Mouse (Mus musculus) midbrain, embryonic 15.5 days (tissue): ENCODE results near the gene Myrip. TPM values are rescaled to one million over a fixed set of nuclear protein-coding genes. Genes with fewer than 3 reads are reported as not detected.

Experiments used
- ATAC-seq: fragments of 200-750 bp; cut with Nextera tagmentation; replicated peaks from 2 replicates; pipeline ENCODE4 v1.8.0; 2017; ENCODE audit warnings: moderate TSS enrichment
- H3K27ac ChIP-seq: fragments of 300-500 bp; sonication (generic); 2 replicates; pipeline ENCODE4 v1.5.1; 2015; ENCODE audit warnings: mild to moderate bottlenecking, inconsistent platforms
- H3K27me3 ChIP-seq: fragments of 300-500 bp; sonication (generic); replicated peaks from 2 replicates; pipeline ENCODE4 v1.6.1; 2015; ENCODE audit warnings: inconsistent platforms
- H3K36me3 ChIP-seq: fragments of 300-500 bp; sonication (generic); replicated peaks from 2 replicates; pipeline ENCODE4 v1.6.1; 2015; ENCODE audit warnings: inconsistent platforms
- H3K4me1 ChIP-seq: fragments of 300-500 bp; sonication (generic); 2 replicates; pipeline ENCODE4 v1.6.1; 2015; ENCODE audit warnings: inconsistent platforms
- H3K4me2 ChIP-seq: fragments of 300-500 bp; sonication (generic); 2 replicates; pipeline ENCODE4 v1.6.1; 2015; ENCODE audit warnings: inconsistent platforms, mild to moderate bottlenecking, moderate library complexity
- H3K4me3 ChIP-seq: fragments of 300-500 bp; sonication (generic); 2 replicates; pipeline ENCODE4 v1.5.1; 2015; ENCODE audit warnings: mild to moderate bottlenecking, inconsistent platforms
- H3K9ac ChIP-seq: fragments of 300-500 bp; sonication (generic); 2 replicates; pipeline ENCODE4 v1.6.1; 2015; ENCODE audit warnings: mild to moderate bottlenecking, inconsistent platforms
- H3K9me3 ChIP-seq: fragments of 300-500 bp; sonication (generic); 2 replicates; pipeline ENCODE4 v1.6.1; 2016; ENCODE audit warnings: inconsistent platforms
- WGBS: fragments of 180-500 bp; shearing (Covaris S2); methylation state at CpG from one replicate; pipeline ENCODE4 v1.1.7; 2015; ENCODE audit warnings: mixed read lengths; 5-methylcytosine and 5-hydroxymethylcytosine counted together
- polyA plus RNA-seq: library from polyadenylated mRNA; unstranded; fragments of >200 nt; fragmentation: Nextera tagmentation; extraction: Ambion mirVana; gene quantifications from 2 replicates; pipeline ENCODE4 v1.2.1, GENCODE M21; 2015

The Myrip gene
- polyA plus RNA-seq, 1 experiment from 2014 or later, result 5.2 TPM

DNA sequence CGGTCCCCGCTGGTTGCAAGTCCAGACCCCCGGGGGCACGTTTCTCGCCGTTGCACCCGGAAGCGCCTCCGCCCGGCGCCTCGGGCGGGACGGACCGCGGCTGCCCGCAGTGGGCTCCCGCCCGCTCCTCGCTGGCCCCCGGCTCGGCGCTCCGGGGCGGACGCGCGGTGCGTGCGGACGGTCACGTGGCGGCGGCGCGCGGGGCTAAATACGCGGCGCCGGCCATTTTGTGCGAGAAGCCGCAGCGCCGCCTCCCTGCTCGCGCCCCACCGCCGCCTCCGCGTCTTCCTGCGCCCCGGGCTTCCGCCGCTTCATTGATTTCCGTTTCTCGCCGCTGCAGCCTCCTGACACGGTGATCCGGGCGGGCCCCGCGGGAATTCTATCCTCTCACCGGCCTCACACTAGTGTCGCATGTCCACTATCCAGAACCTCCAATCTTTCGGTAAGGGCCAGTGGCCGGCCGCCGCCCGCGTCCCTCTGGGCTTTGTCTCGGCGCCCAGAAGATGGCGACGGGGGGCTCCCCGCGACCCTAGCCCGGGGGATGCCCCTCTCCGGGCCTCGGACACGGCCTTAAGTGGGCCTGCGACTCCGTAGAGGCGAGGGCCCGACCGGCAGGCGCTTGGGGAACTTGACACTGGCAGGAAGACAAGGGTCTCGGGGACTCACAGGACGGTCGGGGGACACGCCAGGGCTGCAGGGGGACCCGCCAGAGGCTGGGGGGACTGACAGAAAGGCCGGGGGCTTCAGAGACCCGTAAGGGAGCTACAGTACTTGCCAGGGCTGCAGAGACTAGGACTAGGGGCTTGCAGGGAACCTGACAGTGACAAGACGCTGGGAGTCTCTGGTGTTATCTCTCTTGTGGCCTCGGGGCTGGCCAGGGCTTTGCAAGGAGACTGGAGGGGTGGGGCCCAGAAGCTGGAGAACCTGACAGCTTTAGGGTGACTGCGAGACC, 191.4 kb downstream of the Myrip start:
- peak overlapping the region; percentile 62 for H3K4me2 ChIP-seq
- peak overlapping the region; percentile 98 for H3K4me3 ChIP-seq
- peaks cover 15% of the 10 kb centered on the region; the same call in 1 of the 2 replicates for H3K36me3 ChIP-seq
- peak overlapping the region; percentile 95 for H3K27ac ChIP-seq
- H3K9me3 ChIP-seq, result no peaks in the 10 kb centered on the region
- under 1% methylated on average over 66 of the region's 97 CpGs for WGBS
- H3K4me1 ChIP-seq, result peaks cover 26% of the 10 kb centered on the region
- ATAC-seq, result peak; percentile 88
- peak overlapping the region; percentile 100 for H3K9ac ChIP-seq
- no peaks in the 10 kb centered on the region for H3K27me3 ChIP-seq

- WGBS, result 72% methylated on average over 12 of the region's 12 CpGs
- Histone ChIP-seq H3K27me3 (no peaks in the 10 kb centered on the region), H3K4me1 (peaks cover 26% of the 10 kb centered on the region), H3K36me3 (peaks cover 15% of the 10 kb centered on the region; the same call in 1 of the 2 replicates), H3K4me2 (peak overlapping the region; percentile 62), H3K9me3 (no peaks in the 10 kb centered on the region), H3K27ac (peak overlapping the region; percentile 95; the same call in 1 of the 2 replicates), H3K9ac (peak overlapping the region; percentile 100), H3K4me3 (peak overlapping the region; percentile 98)
- no peak for ATAC-seq
Observed at GRCm38 (mm10) chr9:120493781-120494180, 192.5 kb downstream of the Myrip start.

DNA sequence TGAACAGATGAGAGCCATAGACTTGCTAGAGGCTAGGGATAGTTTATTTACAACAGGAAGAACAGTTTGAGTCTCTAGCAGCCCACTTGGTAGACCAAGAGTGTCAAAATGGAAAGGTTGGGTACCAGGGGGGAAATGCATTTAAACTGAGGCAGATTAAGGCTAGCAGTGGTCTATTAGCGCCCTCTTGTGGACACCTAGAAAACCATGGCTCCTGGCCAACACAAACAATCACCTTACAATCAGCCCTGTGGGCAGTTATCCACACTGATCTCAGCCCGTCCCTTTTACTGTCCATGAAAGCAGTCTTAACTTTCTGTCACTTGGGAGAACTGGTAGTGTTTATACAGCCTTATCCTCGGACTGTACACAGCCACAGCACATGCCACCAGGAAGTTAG, 195.4 kb downstream of the Myrip start:
- WGBS, result 7% methylated on average over 3 of the region's 3 CpGs
- Histone ChIP-seq H3K4me3 (no peak overlapping the region), H3K4me2 (no peak overlapping the region), H3K27ac (no peak overlapping the region), H3K4me1 (peaks cover 26% of the 10 kb centered on the region), H3K9ac (no peak overlapping the region), H3K9me3 (no peaks in the 10 kb centered on the region), H3K27me3 (no peaks in the 10 kb centered on the region), H3K36me3 (peaks cover 15% of the 10 kb centered on the region; the same call in 1 of the 2 replicates)
- ATAC-seq, result no peak

DNA sequence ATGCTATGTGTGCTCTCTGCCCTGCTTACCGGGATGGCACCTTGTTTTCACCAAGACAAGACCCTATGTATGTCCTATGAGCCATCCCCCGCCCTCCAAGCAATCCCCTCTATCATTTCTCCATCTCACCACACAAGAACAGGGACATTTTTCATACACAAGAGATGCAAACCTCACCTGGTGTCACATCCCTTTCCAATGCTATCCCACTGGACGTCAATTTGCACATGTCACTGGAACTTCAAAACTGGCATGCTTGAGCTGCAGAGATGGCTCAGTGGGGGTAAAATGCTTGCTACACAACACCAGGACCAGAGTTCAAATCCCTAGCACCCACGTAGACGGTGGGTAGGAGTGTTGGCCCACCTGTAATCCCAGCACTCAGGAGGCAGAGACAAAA, 196.7 kb downstream of the Myrip start:
- no peak for ATAC-seq
- H3K36me3 ChIP-seq, result peaks cover 15% of the 10 kb centered on the region; the same call in 1 of the 2 replicates
- no peak overlapping the region for H3K27ac ChIP-seq
- no peak overlapping the region for H3K4me3 ChIP-seq
- H3K4me1 ChIP-seq, result peaks cover 26% of the 10 kb centered on the region
- no peak overlapping the region for H3K4me2 ChIP-seq
- 86% methylated on average over 5 of the region's 5 CpGs for WGBS
- no peak overlapping the region for H3K9ac ChIP-seq
- H3K9me3 ChIP-seq, result no peaks in the 10 kb centered on the region
- no peaks in the 10 kb centered on the region for H3K27me3 ChIP-seq

GRCm38 (mm10) chr9:120501191-120501902, 200.0 kb downstream of the Myrip start:
- peaks cover 7% of the 10 kb centered on the region; the same call in 1 of the 2 replicates for H3K4me1 ChIP-seq
- no peaks in the 10 kb centered on the region for H3K27me3 ChIP-seq
- H3K36me3 ChIP-seq, result no peaks in the 10 kb centered on the region
- ATAC-seq, result peak; percentile 28; the same call in 1 of the 2 replicates
- H3K9me3 ChIP-seq, result no peaks in the 10 kb centered on the region
- H3K4me3 ChIP-seq, result no peak overlapping the region
- no peak overlapping the region for H3K27ac ChIP-seq
- no peak overlapping the region for H3K9ac ChIP-seq
- 38% methylated on average over 10 of the region's 10 CpGs for WGBS
- no peak overlapping the region for H3K4me2 ChIP-seq

DNA sequence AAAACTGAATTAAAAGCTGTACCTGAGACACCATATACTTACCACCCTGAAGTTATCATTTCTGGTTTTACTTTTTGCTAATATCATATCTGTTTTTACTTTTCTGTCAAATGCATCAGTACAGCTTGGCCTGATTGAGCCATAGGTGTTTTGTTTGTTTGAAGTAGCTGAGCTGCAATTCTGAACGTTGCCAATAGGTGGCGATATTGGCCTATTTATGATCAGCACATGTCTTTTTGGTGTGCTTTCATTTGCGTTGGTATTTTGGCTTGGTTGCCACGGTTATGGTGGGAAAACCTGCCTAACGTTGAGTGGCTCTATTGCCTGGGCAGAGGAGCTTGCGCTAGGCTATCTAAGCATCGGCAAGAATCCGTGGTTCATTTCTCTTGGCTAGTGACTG, 200.7 kb downstream of the Myrip start:
- WGBS, result 3% methylated on average over 8 of the region's 8 CpGs
- no peak overlapping the region for H3K9ac ChIP-seq
- peak; percentile 70; the same call in 1 of the 2 replicates for ATAC-seq

GRCm38 (mm10) chr9:120504423-120504822, 203.1 kb downstream of the Myrip start:
- no peaks in the 10 kb centered on the region for H3K9me3 ChIP-seq
- no peak overlapping the region for H3K27ac ChIP-seq
- H3K36me3 ChIP-seq, result no peaks in the 10 kb centered on the region
- 83% methylated on average over 2 of the region's 2 CpGs for WGBS
- no peak overlapping the region for H3K4me2 ChIP-seq
- H3K4me3 ChIP-seq, result no peak overlapping the region
- no peak for ATAC-seq
- no peaks in the 10 kb centered on the region for H3K27me3 ChIP-seq
- H3K9ac ChIP-seq, result no peak overlapping the region
- H3K4me1 ChIP-seq, result no peaks in the 10 kb centered on the region

More for the DNA sequence above, 200.7 kb downstream of the Myrip start:
- 0 out of 2 replicates have a peak, but pooled peaks cover under 1% of the 10 kb centered on the region for H3K4me1 ChIP-seq
- H3K27me3 ChIP-seq, result no peaks in the 10 kb centered on the region
- no peak overlapping the region for H3K4me2 ChIP-seq
- H3K27ac ChIP-seq, result no peak overlapping the region
- no peaks in the 10 kb centered on the region for H3K9me3 ChIP-seq
- H3K4me3 ChIP-seq, result no peak overlapping the region
- H3K36me3 ChIP-seq, result no peaks in the 10 kb centered on the region

GRCm38 (mm10) chr9:120511781-120512180, 210.5 kb downstream of the Myrip start:
- no peak overlapping the region for H3K27ac ChIP-seq
- H3K4me3 ChIP-seq, result no peak overlapping the region
- H3K27me3 ChIP-seq, result no peaks in the 10 kb centered on the region
- 79% methylated on average over 3 of the region's 3 CpGs for WGBS
- H3K4me1 ChIP-seq, result no peaks in the 10 kb centered on the region
- no peaks in the 10 kb centered on the region for H3K9me3 ChIP-seq
- no peaks in the 10 kb centered on the region for H3K36me3 ChIP-seq
- H3K4me2 ChIP-seq, result no peak overlapping the region
- ATAC-seq, result no peak
- H3K9ac ChIP-seq, result no peak overlapping the region

DNA sequence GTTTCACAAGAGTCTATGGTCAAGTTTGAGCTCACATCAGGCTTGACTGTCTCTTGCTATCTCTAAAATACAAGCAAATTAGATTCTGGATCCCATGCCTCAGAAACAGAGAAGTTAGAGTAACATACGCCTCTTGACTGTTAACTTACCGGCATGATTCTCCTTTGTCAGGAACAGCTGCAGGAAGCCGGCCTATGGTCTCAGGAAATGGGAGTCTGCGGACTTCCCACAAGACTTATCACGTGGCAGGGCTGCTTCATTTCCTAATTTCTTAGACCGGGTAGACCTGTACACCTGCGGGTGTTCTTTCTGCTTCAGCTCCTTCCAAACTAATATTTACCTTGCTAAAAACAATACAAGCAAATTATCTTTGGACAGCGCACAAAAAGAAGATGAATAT, 215.4 kb downstream of the Myrip start:
- Histone ChIP-seq H3K4me2 (no peak overlapping the region), H3K4me3 (no peak overlapping the region), H3K27me3 (no peaks in the 10 kb centered on the region), H3K36me3 (no peaks in the 10 kb centered on the region), H3K4me1 (no peaks in the 10 kb centered on the region), H3K9me3 (no peaks in the 10 kb centered on the region), H3K27ac (no peak overlapping the region), H3K9ac (no peak overlapping the region)
- no peak for ATAC-seq
- 85% methylated on average over 8 of the region's 8 CpGs for WGBS

- no peaks in the 10 kb centered on the region for H3K9me3 ChIP-seq
- no peak overlapping the region for H3K27ac ChIP-seq
- no peaks in the 10 kb centered on the region for H3K27me3 ChIP-seq
- no peaks in the 10 kb centered on the region for H3K4me1 ChIP-seq
- ATAC-seq, result no peak
- no peak overlapping the region for H3K4me2 ChIP-seq
- 79% methylated on average over 3 of the region's 3 CpGs for WGBS
- no peak overlapping the region for H3K9ac ChIP-seq
- no peak overlapping the region for H3K4me3 ChIP-seq
- H3K36me3 ChIP-seq, result no peaks in the 10 kb centered on the region
Observed at GRCm38 (mm10) chr9:120518946-120519345, 217.6 kb downstream of the Myrip start.

DNA sequence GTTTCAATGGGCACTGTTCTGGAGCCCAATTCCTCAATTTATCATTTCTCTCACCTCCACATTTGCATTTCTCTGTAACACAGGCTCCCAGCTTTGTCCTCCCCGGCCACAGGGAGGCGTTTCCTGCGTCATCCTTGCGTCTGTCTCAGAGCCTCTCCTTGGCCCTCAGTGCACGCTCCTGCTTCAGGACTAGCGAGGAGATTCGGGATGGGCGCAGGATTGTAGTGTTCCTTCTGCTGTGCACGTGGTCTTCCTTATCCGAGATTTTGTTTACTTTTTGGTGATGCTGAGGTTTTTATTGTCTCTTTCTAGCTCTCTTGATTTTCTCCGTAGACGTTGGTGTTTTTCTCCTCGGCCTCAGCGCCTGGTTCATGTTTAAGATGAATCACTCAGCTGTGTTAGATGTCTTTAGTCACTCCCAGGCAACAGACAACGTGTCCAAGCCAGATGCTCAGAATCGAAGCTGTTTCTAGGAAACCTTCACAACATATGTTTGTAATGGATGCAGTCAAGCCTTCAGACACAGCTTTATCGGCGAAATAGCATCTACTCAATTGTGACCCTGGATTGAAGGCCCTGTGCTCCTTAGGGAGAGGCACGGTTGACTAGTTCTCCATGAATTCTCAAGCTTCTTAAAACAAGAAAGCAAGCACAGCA, 218.3 kb downstream of the Myrip start:
- peak overlapping the region; percentile 20; the same call in 1 of the 2 replicates for H3K4me2 ChIP-seq
- H3K27ac ChIP-seq, result no peak overlapping the region
- H3K9me3 ChIP-seq, result no peaks in the 10 kb centered on the region
- H3K9ac ChIP-seq, result no peak overlapping the region
- 43% methylated on average over 19 of the region's 19 CpGs for WGBS
- H3K4me1 ChIP-seq, result no peaks in the 10 kb centered on the region
- ATAC-seq, result no peak
- no peaks in the 10 kb centered on the region for H3K27me3 ChIP-seq
- H3K36me3 ChIP-seq, result no peaks in the 10 kb centered on the region
- H3K4me3 ChIP-seq, result no peak overlapping the region

- Histone ChIP-seq H3K4me2 (no peak overlapping the region), H3K9me3 (no peaks in the 10 kb centered on the region), H3K27ac (no peak overlapping the region), H3K9ac (no peak overlapping the region), H3K4me1 (no peaks in the 10 kb centered on the region), H3K27me3 (no peaks in the 10 kb centered on the region), H3K36me3 (no peaks in the 10 kb centered on the region), H3K4me3 (no peak overlapping the region)
- no peak for ATAC-seq
- 84% methylated on average over 1 of the region's 1 CpGs for WGBS
Observed at GRCm38 (mm10) chr9:120521161-120521560, 219.8 kb downstream of the Myrip start.
